Mouse (Mus musculus) hindbrain, embryonic 13.5 days (tissue): ENCODE results near the gene Phyhd1. TPM values are rescaled to one million over a fixed set of nuclear protein-coding genes. Genes with fewer than 3 reads are reported as not detected.

Experiments
- ATAC-seq: fragments of 200-750 bp; cut with Nextera tagmentation; 2 replicates; pipeline ENCODE4 v1.8.0; 2017; ENCODE audit warnings: moderate TSS enrichment; ENCODE audit not compliant: low FRiP score
- H3K27ac ChIP-seq: fragments of 300-500 bp; sonication (generic); 2 replicates; pipeline ENCODE4 v1.5.1; 2015; ENCODE audit warnings: inconsistent platforms, mild to moderate bottlenecking, moderate library complexity
- H3K27me3 ChIP-seq: fragments of 300-500 bp; sonication (generic); 2 replicates; pipeline ENCODE4 v1.6.1; 2015; ENCODE audit warnings: mild to moderate bottlenecking, inconsistent platforms
- H3K36me3 ChIP-seq: fragments of 300-500 bp; sonication (generic); 2 replicates; pipeline ENCODE4 v1.6.1; 2015; ENCODE audit warnings: mild to moderate bottlenecking, inconsistent platforms
- H3K4me1 ChIP-seq: fragments of 300-500 bp; sonication (generic); replicated peaks from 2 replicates; pipeline ENCODE4 v1.6.1; 2015; ENCODE audit warnings: inconsistent platforms
- H3K4me2 ChIP-seq: fragments of 300-500 bp; sonication (generic); 2 replicates; pipeline ENCODE4 v1.6.1; 2015; ENCODE audit warnings: inconsistent platforms, mild to moderate bottlenecking, moderate library complexity
- H3K4me3 ChIP-seq: fragments of 300-500 bp; sonication (generic); 2 replicates; pipeline ENCODE4 v1.5.1; 2015; ENCODE audit warnings: mild to moderate bottlenecking, inconsistent platforms
- H3K9ac ChIP-seq: fragments of 300-500 bp; sonication (generic); 2 replicates; pipeline ENCODE4 v1.6.1; 2015; ENCODE audit warnings: mild to moderate bottlenecking, inconsistent platforms
- H3K9me3 ChIP-seq: fragments of 300-500 bp; sonication (generic); 2 replicates; pipeline ENCODE4 v1.6.1; 2016; ENCODE audit warnings: inconsistent platforms
- WGBS: fragments of 180-500 bp; shearing (Covaris S2); methylation state at CpG from one replicate; pipeline ENCODE4 v1.1.7; 2015; 5-methylcytosine and 5-hydroxymethylcytosine counted together
- polyA plus RNA-seq: library from polyadenylated mRNA; unstranded; fragments of >200 nt; fragmentation: Nextera tagmentation; extraction: Ambion mirVana; gene quantifications from 2 replicates; pipeline ENCODE4 v1.2.1, GENCODE M21; 2015

Gene Phyhd1
- polyA plus RNA-seq, 1 experiment from 2014 or later, result 8.3 TPM

- H3K36me3 ChIP-seq, result peaks cover 21% of the 10 kb centered on the region
- no peaks in the 10 kb centered on the region for H3K27me3 ChIP-seq
- H3K9ac ChIP-seq, result no peak overlapping the region
- no peak overlapping the region for H3K27ac ChIP-seq
- ATAC-seq, result peak; percentile 75
- 66% methylated on average over 1 of the region's 1 CpGs for WGBS
- H3K4me2 ChIP-seq, result no peak overlapping the region
- H3K4me1 ChIP-seq, result peaks cover 23% of the 10 kb centered on the region
- H3K9me3 ChIP-seq, result no peaks in the 10 kb centered on the region
- no peak overlapping the region for H3K4me3 ChIP-seq
Measured at GRCm38 (mm10) chr2:30270134-30270533, 4.1 kb downstream of the Phyhd1 start.

DNA sequence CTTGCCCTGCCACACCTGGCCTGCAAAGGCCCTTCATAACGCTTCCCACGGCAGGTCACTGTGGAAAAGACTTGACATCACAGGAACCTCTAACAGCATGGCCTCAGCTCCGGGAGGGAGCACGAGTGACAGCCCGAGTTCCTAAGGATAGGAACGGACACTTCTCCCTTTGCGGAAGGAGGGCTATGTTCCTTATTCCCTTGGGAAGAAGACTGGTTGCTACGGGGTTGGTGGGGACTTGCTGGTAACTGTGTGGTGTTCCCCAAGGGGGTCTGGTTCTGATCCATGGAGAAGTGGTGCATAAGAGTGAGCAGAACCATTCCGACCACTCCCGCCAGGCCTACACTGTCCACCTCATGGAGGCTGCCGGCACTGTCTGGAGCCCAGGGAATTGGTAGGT, 14.7 kb downstream of the Phyhd1 start, which contains the start of gene Gm28038:
Gene Gm28038, plus strand, starts transcription at position 301 of the 400 bp plus-strand sequence.
- Histone ChIP-seq H3K4me3 (no peak within 1 kb of the TSS), H3K36me3 (peaks cover 37% of the 10 kb centered on the region), H3K4me2 (no peak within 1 kb of the TSS), H3K9ac (no peak within 1 kb of the TSS), H3K9me3 (no peaks in the 10 kb centered on the region), H3K27ac (no peak within 1 kb of the TSS), H3K4me1 (peaks cover 13% of the 10 kb centered on the region), H3K27me3 (no peaks in the 10 kb centered on the region)
- 95% methylated on average over 11 of the region's 11 CpGs for WGBS
- no peak for ATAC-seq

DNA sequence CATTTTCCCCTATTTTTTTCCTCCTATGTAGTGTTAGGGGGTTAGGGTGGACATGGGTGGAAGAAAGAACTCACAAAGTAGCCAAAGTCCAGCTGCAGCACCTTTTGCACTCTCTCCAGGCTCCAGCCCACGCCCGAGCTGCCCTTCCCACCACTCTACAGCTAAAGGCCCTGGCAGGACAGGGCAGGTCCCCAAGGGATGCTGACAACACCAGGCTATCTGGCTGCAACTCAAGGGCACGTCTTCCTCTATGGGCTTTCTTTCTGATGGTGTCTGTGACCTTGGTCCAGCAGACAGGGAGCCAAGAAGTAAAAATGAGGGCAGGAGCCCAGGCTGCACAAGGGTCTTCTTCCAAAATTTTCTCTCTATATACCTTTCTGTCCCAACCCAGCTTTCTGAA, 15.6 kb downstream of the Phyhd1 start:
- Histone ChIP-seq H3K4me3 (no peak overlapping the region), H3K36me3 (peaks cover 37% of the 10 kb centered on the region), H3K27me3 (no peaks in the 10 kb centered on the region), H3K27ac (no peak overlapping the region), H3K4me1 (peaks cover 13% of the 10 kb centered on the region), H3K9me3 (no peaks in the 10 kb centered on the region), H3K9ac (no peak overlapping the region), H3K4me2 (no peak overlapping the region)
- WGBS, result 81% methylated on average over 3 of the region's 3 CpGs
- ATAC-seq, result no peak

DNA sequence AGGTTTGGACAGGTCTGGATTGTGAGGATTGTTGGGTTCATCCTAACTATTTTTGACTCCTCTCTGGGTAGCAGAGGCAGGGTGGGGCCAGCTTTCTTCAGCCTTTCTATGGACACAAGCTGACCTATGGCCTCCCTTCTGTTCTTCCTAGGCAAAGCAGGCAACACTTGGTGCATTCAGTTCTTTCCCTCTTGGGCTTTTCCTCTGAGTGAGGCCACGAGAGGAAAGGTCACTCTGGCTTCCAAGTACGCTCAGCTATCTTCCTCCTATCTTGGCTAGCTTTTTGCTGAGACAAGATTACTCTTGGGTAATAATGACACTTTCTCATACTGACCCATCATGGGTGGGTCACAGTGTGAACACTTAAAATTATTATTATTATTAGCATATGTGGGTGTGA, 17.2 kb downstream of the Phyhd1 start:
- Histone ChIP-seq H3K27ac (no peak overlapping the region), H3K27me3 (no peaks in the 10 kb centered on the region), H3K9ac (no peak overlapping the region), H3K4me1 (peaks cover 26% of the 10 kb centered on the region), H3K9me3 (no peaks in the 10 kb centered on the region), H3K4me2 (no peak overlapping the region), H3K36me3 (peaks cover 29% of the 10 kb centered on the region), H3K4me3 (no peak overlapping the region)
- WGBS, result 89% methylated on average over 2 of the region's 2 CpGs
- ATAC-seq, result no peak

- Histone ChIP-seq H3K4me1 (peaks cover 26% of the 10 kb centered on the region), H3K27ac (no peak overlapping the region), H3K9me3 (no peaks in the 10 kb centered on the region), H3K4me2 (peak overlapping the region; percentile 85), H3K4me3 (peak overlapping the region; percentile 98), H3K36me3 (peaks cover 24% of the 10 kb centered on the region), H3K9ac (peak overlapping the region; percentile 94), H3K27me3 (no peaks in the 10 kb centered on the region)
- WGBS, result 88% methylated on average over 5 of the region's 5 CpGs
- no peak for ATAC-seq
Measured at GRCm38 (mm10) chr2:30285004-30285403, 19.0 kb downstream of the Phyhd1 start.

GRCm38 (mm10) chr2:30285416-30286181, 19.6 kb downstream of the Phyhd1 start:
- peaks cover 18% of the 10 kb centered on the region for H3K36me3 ChIP-seq
- 17% methylated on average over 38 of the region's 38 CpGs for WGBS
- H3K9ac ChIP-seq, result peak overlapping the region; percentile 94
- H3K4me1 ChIP-seq, result peaks cover 26% of the 10 kb centered on the region
- H3K27ac ChIP-seq, result peak overlapping the region; percentile 73
- H3K4me2 ChIP-seq, result peak overlapping the region; percentile 85
- peak; percentile 78 for ATAC-seq
- H3K9me3 ChIP-seq, result no peaks in the 10 kb centered on the region
- peak overlapping the region; percentile 98 for H3K4me3 ChIP-seq
- H3K27me3 ChIP-seq, result no peaks in the 10 kb centered on the region

- peaks cover 15% of the 10 kb centered on the region for H3K36me3 ChIP-seq
- peak within 1 kb of the TSS; percentile 98 for H3K4me3 ChIP-seq
- no peaks in the 10 kb centered on the region for H3K9me3 ChIP-seq
- WGBS, result under 1% methylated on average over 68 of the region's 68 CpGs
- peak within 1 kb of the TSS; percentile 94 for H3K9ac ChIP-seq
- H3K4me2 ChIP-seq, result peak within 1 kb of the TSS; percentile 85
- peak within 1 kb of the TSS; percentile 73 for H3K27ac ChIP-seq
- no peaks in the 10 kb centered on the region for H3K27me3 ChIP-seq
- peak; percentile 95 for ATAC-seq
- peaks cover 26% of the 10 kb centered on the region for H3K4me1 ChIP-seq
Measured at GRCm38 (mm10) chr2:30286192-30287026, 20.4 kb downstream of the Phyhd1 start, which contains the start of the genes Dolk and Nup188. Dolk (minus strand) TSS chr2:30286334. Nup188 (plus strand) TSS chr2:30286397.

DNA sequence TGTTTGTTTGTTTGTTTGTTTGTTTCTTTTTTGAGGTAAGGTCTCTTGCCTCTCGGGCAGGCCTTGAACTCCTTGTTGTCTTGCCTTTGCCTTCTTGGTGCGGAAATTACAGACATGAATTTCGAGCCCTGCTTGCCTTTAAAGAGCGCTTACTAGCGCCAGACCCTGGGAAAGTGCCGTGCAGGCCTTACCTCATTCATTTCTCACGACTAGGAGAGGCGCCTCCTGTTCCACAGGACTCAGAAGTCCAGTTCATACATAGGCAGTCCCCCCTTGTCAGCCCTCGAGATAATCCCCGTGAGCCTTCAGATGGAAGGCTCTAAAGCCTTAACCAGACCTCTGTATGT, 21.0 kb downstream of the Phyhd1 start:
- H3K27ac ChIP-seq, result peak overlapping the region; percentile 25; the same call in 1 of the 2 replicates
- H3K36me3 ChIP-seq, result peaks cover 12% of the 10 kb centered on the region
- H3K4me3 ChIP-seq, result peak overlapping the region; percentile 98
- WGBS, result under 1% methylated on average over 10 of the region's 10 CpGs
- H3K9ac ChIP-seq, result peak overlapping the region; percentile 94
- H3K9me3 ChIP-seq, result no peaks in the 10 kb centered on the region
- peak overlapping the region; percentile 82 for H3K4me2 ChIP-seq
- ATAC-seq, result no peak
- peaks cover 26% of the 10 kb centered on the region for H3K4me1 ChIP-seq
- no peaks in the 10 kb centered on the region for H3K27me3 ChIP-seq

GRCm38 (mm10) chr2:30299525-30299924, 33.5 kb downstream of the Phyhd1 start:
- H3K9ac ChIP-seq, result no peak overlapping the region
- WGBS, result 84% methylated on average over 3 of the region's 3 CpGs
- no peaks in the 10 kb centered on the region for H3K27me3 ChIP-seq
- no peak overlapping the region for H3K27ac ChIP-seq
- H3K4me1 ChIP-seq, result no peaks in the 10 kb centered on the region
- ATAC-seq, result no peak
- H3K9me3 ChIP-seq, result no peaks in the 10 kb centered on the region
- no peak overlapping the region for H3K4me2 ChIP-seq
- H3K36me3 ChIP-seq, result peaks cover 75% of the 10 kb centered on the region
- no peak overlapping the region for H3K4me3 ChIP-seq

DNA sequence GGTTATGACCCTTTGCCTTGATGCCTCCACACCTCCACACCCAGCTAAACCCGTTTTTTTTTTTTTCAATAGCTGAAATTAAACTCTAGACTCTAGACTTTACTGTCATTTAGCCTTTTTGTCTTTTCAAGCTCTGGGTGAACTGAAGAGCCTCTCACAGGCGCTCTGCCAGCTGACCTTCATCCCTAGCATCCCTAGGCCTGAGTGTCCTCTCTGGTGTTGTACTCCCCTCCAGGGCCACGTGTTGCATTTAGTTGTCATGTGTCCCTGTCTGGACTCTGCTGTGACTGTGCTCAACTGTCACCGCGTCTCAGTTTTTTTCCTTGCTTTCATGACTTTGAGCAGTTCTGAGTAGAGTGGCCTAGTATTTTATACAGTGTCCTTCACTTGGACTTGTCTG, 34.0 kb downstream of the Phyhd1 start:
- H3K4me1 ChIP-seq, result no peaks in the 10 kb centered on the region
- no peak overlapping the region for H3K4me2 ChIP-seq
- H3K27me3 ChIP-seq, result no peaks in the 10 kb centered on the region
- ATAC-seq, result no peak
- WGBS, result 90% methylated on average over 5 of the region's 5 CpGs
- H3K9me3 ChIP-seq, result no peaks in the 10 kb centered on the region
- no peak overlapping the region for H3K9ac ChIP-seq
- H3K4me3 ChIP-seq, result no peak overlapping the region
- H3K36me3 ChIP-seq, result peaks cover 80% of the 10 kb centered on the region
- H3K27ac ChIP-seq, result no peak overlapping the region

GRCm38 (mm10) chr2:30306087-30306486, 40.1 kb downstream of the Phyhd1 start:
- H3K36me3 ChIP-seq, result peaks cover 100% of the 10 kb centered on the region
- ATAC-seq, result no peak
- WGBS, result 97% methylated on average over 7 of the region's 7 CpGs
- no peak overlapping the region for H3K4me3 ChIP-seq
- H3K27ac ChIP-seq, result no peak overlapping the region
- H3K27me3 ChIP-seq, result no peaks in the 10 kb centered on the region
- H3K4me2 ChIP-seq, result no peak overlapping the region
- no peaks in the 10 kb centered on the region for H3K4me1 ChIP-seq
- no peak overlapping the region for H3K9ac ChIP-seq
- H3K9me3 ChIP-seq, result no peaks in the 10 kb centered on the region

DNA sequence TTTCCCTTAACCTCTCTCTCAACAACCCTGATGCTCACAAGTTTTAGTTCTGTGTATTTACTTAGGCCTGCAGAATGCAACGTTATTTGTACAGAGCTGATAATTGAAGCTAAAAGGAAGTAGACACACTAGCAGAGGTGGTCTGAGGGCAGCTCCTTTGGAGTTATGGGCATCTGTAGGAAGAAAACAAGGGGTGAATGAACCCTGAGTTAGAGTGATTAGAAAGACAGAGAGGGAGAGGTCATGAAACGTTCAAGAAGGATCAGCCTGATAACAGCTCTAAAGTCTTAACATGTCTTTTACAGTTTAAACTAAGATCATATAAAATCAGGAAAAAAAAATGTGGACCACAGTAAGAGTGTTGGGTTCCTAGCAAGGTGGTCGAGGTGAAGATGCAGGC, 43.3 kb downstream of the Phyhd1 start:
- Histone ChIP-seq H3K4me2 (no peak overlapping the region), H3K4me3 (no peak overlapping the region), H3K9me3 (no peaks in the 10 kb centered on the region), H3K9ac (no peak overlapping the region), H3K27me3 (no peaks in the 10 kb centered on the region), H3K27ac (no peak overlapping the region), H3K36me3 (peaks cover 98% of the 10 kb centered on the region), H3K4me1 (no peaks in the 10 kb centered on the region)
- ATAC-seq, result no peak
- 92% methylated on average over 3 of the region's 3 CpGs for WGBS
